Mouse (Mus musculus) brain, embryonic 14.5 days (tissue): ENCODE data around the gene Tmem72.

Experiments
- CTCF ChIP-seq: fragments of 200-500 bp; IDR thresholded peaks from 2 replicates; pipeline ENCODE4 v1.5.1; 2012; ENCODE audit warnings: inconsistent platforms, mild to moderate bottlenecking, moderate library complexity, borderline replicate concordance; ENCODE audit not compliant: insufficient read depth, insufficient read length; ENCODE audit errors: extremely low read depth
- POLR2A ChIP-seq: fragments of 200-500 bp; IDR thresholded peaks from 2 replicates; pipeline ENCODE4 v1.6.1; 2012; ENCODE audit warnings: mild to moderate bottlenecking, inconsistent platforms, borderline replicate concordance; ENCODE audit not compliant: poor library complexity, insufficient read depth, insufficient read length, severe bottlenecking; ENCODE audit errors: extremely low read depth

DNA sequence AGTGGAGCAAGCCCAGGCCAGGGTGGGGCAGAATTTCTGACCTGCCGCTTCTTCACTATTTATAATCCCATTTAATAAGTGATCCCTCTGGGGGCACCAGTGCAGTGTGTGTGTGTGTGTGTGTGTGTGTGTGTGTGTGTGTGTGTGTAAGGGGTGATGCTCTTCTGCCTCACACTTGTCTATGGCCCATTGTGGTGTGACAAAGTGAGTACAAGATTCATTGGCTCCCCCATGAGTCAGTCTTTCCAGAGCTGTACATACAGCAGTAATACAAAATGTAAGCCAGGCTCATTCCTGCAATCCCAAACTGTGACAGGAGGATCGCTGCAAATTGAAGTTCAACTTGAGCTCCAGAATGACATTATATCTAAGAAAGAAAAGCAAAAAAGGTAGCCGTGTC is 51.9 kb downstream of the Tmem72 start:
- no peak for TF ChIP-seq POLR2A
- TF ChIP-seq CTCF, result no peak
